Mouse (Mus musculus): Measurements from ENCODE around the gene Atxn7l3. TPM values are rescaled to one million over a fixed set of nuclear protein-coding genes. Genes with fewer than 3 reads are reported as not detected.

Gene Atxn7l3
- polyA plus RNA-seq, 1 experiment from 2014 or later, result 29.9 TPM

DNA sequence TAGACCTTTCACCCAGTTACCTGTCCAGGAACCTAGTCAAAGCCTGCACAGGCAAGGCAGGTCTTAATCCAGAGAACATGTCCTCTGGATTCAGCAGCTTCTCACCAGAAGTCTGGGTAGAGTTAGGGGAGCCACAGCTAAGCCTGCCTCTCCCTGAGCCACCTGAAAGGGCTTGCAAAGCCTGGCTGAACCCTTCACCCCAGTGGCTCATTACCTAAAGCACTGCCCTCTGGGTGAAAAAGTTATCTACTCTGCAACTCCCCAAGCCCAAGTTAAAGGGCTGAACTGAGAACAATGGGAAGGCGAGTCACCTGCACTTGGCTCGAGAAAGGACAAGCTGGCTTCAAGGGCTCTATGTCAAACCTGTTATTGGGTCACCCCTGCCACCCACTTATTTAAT lies 7.7 kb upstream of the Atxn7l3 start:
- H3K9me3 ChIP-seq, result no peaks in the 10 kb centered on the region
- no peak overlapping the region for H3K4me2 ChIP-seq
- no peak for ATAC-seq (ENCODE audit: low FRiP score)
- H3K4me3 ChIP-seq, result no peak overlapping the region
- H3K36me3 ChIP-seq, result peaks cover 26% of the 10 kb centered on the region
- no peak overlapping the region for H3K27ac ChIP-seq
- WGBS, result 39% methylated on average over 2 of the region's 2 CpGs
- H3K27me3 ChIP-seq, result no peaks in the 10 kb centered on the region
- peaks cover 6% of the 10 kb centered on the region for H3K4me1 ChIP-seq (replicated peaks)
- H3K9ac ChIP-seq, result no peak overlapping the region

DNA sequence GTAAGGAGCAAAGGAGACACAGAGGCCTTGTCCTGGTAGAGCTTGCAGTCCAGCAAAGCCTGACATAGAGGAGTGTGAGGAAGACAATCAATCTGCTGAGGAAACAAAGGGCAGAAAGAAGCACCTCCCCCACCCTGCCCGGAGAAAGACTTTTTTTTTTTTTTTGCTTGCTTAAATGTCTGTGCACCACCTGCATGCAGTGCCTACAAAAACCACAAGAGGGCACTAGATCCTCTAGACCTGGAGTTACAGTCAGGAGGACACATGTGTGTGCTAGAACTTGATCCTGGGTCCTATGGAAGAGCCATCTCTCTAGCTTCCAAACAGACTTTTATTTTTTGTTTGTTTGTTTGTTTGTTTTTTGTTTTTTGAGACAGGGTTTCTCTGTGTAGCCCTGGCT lies 3.4 kb upstream of the Atxn7l3 start:
- WGBS, result 6% methylated on average over 1 of the region's 1 CpGs
- Histone ChIP-seq H3K4me3 (no peak overlapping the region), H3K9ac (no peak overlapping the region), H3K36me3 (no peaks in the 10 kb centered on the region), H3K4me2 (no peak overlapping the region), H3K27ac (no peak overlapping the region), H3K27me3 (no peaks in the 10 kb centered on the region), H3K4me1 (replicated peaks) (peaks cover 16% of the 10 kb centered on the region), H3K9me3 (no peaks in the 10 kb centered on the region)
- no peak for ATAC-seq (ENCODE audit: low FRiP score)

DNA sequence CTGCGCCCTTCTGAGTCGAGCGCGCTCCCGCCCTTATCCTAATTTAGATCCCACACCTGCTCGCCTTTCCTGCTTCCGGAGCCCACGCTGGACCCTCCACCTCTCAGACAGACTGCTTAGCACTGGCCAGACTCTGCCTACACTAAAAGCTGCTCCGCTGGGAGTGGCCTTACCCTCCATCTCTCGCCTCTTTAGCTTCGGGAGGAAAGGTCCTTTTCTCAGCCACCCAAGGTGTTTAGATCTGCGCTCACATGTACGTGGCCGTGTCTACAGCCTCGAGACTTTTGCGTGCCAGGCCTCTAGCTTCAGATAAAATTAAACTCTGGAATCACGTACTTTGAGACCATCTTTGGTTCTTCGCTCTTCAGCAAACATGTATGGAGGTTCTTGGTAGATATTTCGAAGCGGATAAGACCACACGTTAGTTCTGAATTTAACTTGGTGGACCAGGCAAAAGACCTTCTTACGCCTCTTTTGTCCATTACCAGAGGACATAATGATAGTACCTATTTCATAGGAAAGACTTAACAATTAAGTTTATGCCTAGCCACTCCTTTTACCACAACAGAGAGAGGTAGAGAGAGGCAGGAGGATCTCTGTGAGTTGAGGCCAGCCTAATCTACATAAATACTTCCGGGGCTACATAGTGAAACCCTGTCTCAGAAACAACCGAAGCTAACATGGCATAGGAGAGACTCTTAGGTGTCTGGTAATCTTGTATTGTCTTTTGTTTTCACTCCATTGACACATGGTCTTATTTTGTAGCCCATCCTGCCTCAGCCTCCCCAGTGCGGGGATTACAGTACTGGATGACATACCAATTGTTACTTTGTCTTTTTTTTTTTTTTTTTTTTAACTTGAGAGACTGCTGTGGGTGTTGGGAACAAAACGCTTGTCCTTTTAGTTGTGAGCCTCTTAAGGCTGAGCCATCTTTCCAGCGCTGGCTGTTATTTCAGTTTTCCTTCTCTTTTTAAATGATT lies 1.4 kb upstream of the Atxn7l3 start:
- peak overlapping the region; percentile 98 for H3K27ac ChIP-seq
- peaks cover 29% of the 10 kb centered on the region for H3K4me1 ChIP-seq (replicated peaks)
- no peaks in the 10 kb centered on the region for H3K9me3 ChIP-seq
- H3K27me3 ChIP-seq, result no peaks in the 10 kb centered on the region
- H3K4me3 ChIP-seq, result peak overlapping the region; percentile 71
- H3K4me2 ChIP-seq, result peak overlapping the region; percentile 93
- peak; percentile 52 for ATAC-seq (ENCODE audit: low FRiP score)
- 28% methylated on average over 27 of the region's 27 CpGs for WGBS
- H3K9ac ChIP-seq, result peak overlapping the region; percentile 94
- H3K36me3 ChIP-seq, result peaks cover 15% of the 10 kb centered on the region

- Histone ChIP-seq H3K9ac (peak overlapping the region; percentile 94), H3K4me3 (peak overlapping the region; percentile 71), H3K4me2 (peak overlapping the region; percentile 93), H3K4me1 (replicated peaks) (peaks cover 29% of the 10 kb centered on the region), H3K9me3 (no peaks in the 10 kb centered on the region), H3K36me3 (peaks cover 36% of the 10 kb centered on the region), H3K27me3 (no peaks in the 10 kb centered on the region), H3K27ac (peak overlapping the region; percentile 98)
- under 1% methylated on average over 39 of the region's 73 CpGs for WGBS
- ATAC-seq (ENCODE audit: low FRiP score), result peak; percentile 33
Measured at GRCm38 (mm10) chr11:102295598-102296471, 596 bp downstream of the Atxn7l3 start.

GRCm38 (mm10) chr11:102294887-102295597 lies 1.4 kb downstream of the Atxn7l3 start:
- no peaks in the 10 kb centered on the region for H3K27me3 ChIP-seq
- H3K9me3 ChIP-seq, result no peaks in the 10 kb centered on the region
- ATAC-seq (ENCODE audit: low FRiP score), result 0 out of 2 replicates have a peak, but pooled peaks have one; percentile 1
- peak overlapping the region; percentile 98 for H3K27ac ChIP-seq
- peak overlapping the region; percentile 93 for H3K4me2 ChIP-seq
- peak overlapping the region; percentile 94 for H3K9ac ChIP-seq
- peak overlapping the region; percentile 71 for H3K4me3 ChIP-seq
- 69% methylated on average over 12 of the region's 12 CpGs for WGBS
- peaks cover 29% of the 10 kb centered on the region for H3K4me1 ChIP-seq (replicated peaks)
- H3K36me3 ChIP-seq, result peaks cover 44% of the 10 kb centered on the region

DNA sequence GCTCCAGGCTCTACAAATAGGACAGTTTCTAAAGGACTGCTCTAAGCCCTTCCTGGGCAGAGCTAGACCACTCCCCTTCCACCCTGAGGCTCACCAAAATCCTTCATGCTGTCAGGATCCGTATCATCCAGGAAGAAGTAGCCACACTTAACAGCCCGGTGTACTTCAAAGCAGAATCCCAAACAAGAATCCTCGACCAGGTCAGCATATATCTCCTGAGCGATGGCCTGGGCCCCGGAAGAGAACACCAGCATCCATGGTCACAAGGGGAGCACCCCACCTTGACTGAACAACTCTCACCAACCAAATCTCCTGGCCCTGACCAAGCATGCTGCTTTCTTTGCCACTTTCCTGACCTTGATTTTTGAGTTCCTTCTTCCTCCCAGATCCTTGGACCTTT lies 2.0 kb downstream of the Atxn7l3 start:
- no peak for ATAC-seq (ENCODE audit: low FRiP score)
- H3K4me2 ChIP-seq, result peak overlapping the region; percentile 93
- peak overlapping the region; percentile 94 for H3K9ac ChIP-seq
- H3K4me1 ChIP-seq (replicated peaks), result peaks cover 29% of the 10 kb centered on the region
- H3K9me3 ChIP-seq, result no peaks in the 10 kb centered on the region
- H3K36me3 ChIP-seq, result peaks cover 49% of the 10 kb centered on the region
- H3K27me3 ChIP-seq, result no peaks in the 10 kb centered on the region
- H3K27ac ChIP-seq, result peak overlapping the region; percentile 98; the same call in 1 of the 2 replicates
- peak overlapping the region; percentile 71 for H3K4me3 ChIP-seq
- WGBS, result 87% methylated on average over 5 of the region's 5 CpGs

GRCm38 (mm10) chr11:102293971-102294370 lies 2.5 kb downstream of the Atxn7l3 start:
- peak overlapping the region; percentile 94 for H3K9ac ChIP-seq
- H3K4me3 ChIP-seq, result no peak overlapping the region
- H3K36me3 ChIP-seq, result peaks cover 54% of the 10 kb centered on the region

GRCm38 (mm10) chr11:102291051-102291535 lies 5.3 kb downstream of the Atxn7l3 start:
- no peaks in the 10 kb centered on the region for H3K9me3 ChIP-seq
- H3K36me3 ChIP-seq, result peaks cover 73% of the 10 kb centered on the region
- no peak overlapping the region for H3K4me2 ChIP-seq
- no peak for ATAC-seq (ENCODE audit: low FRiP score)
- H3K4me1 ChIP-seq (replicated peaks), result peaks cover 45% of the 10 kb centered on the region
- peak overlapping the region; percentile 39; the same call in 1 of the 2 replicates for H3K9ac ChIP-seq
- H3K27ac ChIP-seq, result no peak overlapping the region; the same call in 1 of the 2 replicates
- H3K4me3 ChIP-seq, result no peak overlapping the region
- H3K27me3 ChIP-seq, result no peaks in the 10 kb centered on the region
- WGBS, result 83% methylated on average over 11 of the region's 11 CpGs

More at GRCm38 (mm10) chr11:102293971-102294370, 2.5 kb downstream of the Atxn7l3 start:
- Histone ChIP-seq H3K4me2 (peak overlapping the region; percentile 93; the same call in 1 of the 2 replicates), H3K27ac (no peak overlapping the region), H3K4me1 (replicated peaks) (peaks cover 33% of the 10 kb centered on the region), H3K9me3 (no peaks in the 10 kb centered on the region), H3K27me3 (no peaks in the 10 kb centered on the region)
- 94% methylated on average over 13 of the region's 13 CpGs for WGBS
- ATAC-seq (ENCODE audit: low FRiP score), result no peak

DNA sequence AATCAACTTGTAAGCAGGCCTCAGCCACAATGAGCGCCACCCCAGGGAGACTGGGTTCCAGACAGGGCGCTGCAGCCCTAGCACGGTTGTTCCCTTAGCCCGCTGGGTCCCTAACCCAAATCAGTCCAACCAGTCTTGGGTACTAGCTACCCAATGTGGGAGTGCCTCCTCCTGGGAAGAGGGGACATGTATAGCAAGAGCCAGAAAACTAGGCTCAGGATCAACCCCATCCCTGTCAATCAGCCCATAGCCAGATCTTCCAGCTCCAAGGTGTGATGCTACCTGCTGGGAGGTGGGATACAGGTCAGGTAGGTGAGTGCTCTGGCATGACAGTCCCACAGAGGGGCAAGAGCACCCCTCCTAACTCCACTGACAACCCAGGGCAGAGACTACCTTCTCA lies 6.3 kb downstream of the Atxn7l3 start:
- no peaks in the 10 kb centered on the region for H3K27me3 ChIP-seq
- H3K36me3 ChIP-seq, result peaks cover 73% of the 10 kb centered on the region
- H3K4me3 ChIP-seq, result no peak overlapping the region
- peak overlapping the region; percentile 39; the same call in 1 of the 2 replicates for H3K9ac ChIP-seq
- H3K9me3 ChIP-seq, result no peaks in the 10 kb centered on the region
- H3K4me2 ChIP-seq, result no peak overlapping the region
- 0 out of 2 replicates have a peak overlapping the region, but pooled peaks have one; percentile 5 for H3K27ac ChIP-seq
- ATAC-seq (ENCODE audit: low FRiP score), result no peak
- WGBS, result 70% methylated on average over 4 of the region's 4 CpGs
- peaks cover 49% of the 10 kb centered on the region for H3K4me1 ChIP-seq (replicated peaks)

DNA sequence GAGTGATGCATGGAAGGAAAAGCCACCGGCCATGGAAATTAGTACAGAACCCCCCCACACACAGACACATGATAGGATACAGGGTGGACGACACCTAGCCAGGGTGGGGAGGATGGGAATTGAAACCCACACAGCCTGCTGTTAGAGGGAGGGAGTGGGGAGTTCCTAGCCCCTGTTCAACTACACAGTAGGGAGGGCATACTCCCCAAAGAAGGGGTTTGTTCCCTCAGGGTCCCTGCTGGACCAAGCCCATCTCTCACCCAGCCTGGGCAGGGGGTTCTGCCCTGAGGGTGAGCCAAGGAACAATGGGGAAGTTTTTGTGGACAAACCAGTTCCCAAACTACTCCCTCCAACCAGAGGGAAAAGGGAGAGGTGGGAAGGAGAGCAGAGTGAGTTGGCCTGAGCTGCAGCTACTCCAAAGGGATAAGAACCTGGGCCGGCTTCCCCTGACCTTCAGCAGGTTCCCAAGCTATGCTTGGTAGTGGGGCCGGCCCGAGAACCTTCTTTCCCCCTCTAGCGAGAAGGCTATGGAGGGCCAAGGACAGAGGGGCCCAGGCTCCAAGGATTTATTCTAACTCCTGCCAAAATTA lies 6.8 kb downstream of the Atxn7l3 start:
- no peak for ATAC-seq (ENCODE audit: low FRiP score)
- no peaks in the 10 kb centered on the region for H3K27me3 ChIP-seq
- 0 out of 2 replicates have a peak overlapping the region, but pooled peaks have one; percentile 5 for H3K27ac ChIP-seq
- no peak overlapping the region for H3K4me3 ChIP-seq
- 58% methylated on average over 6 of the region's 6 CpGs for WGBS
- peaks cover 43% of the 10 kb centered on the region for H3K4me1 ChIP-seq (replicated peaks)
- no peak overlapping the region for H3K4me2 ChIP-seq
- H3K36me3 ChIP-seq, result peaks cover 73% of the 10 kb centered on the region
- no peak overlapping the region for H3K9ac ChIP-seq
- H3K9me3 ChIP-seq, result no peaks in the 10 kb centered on the region

DNA sequence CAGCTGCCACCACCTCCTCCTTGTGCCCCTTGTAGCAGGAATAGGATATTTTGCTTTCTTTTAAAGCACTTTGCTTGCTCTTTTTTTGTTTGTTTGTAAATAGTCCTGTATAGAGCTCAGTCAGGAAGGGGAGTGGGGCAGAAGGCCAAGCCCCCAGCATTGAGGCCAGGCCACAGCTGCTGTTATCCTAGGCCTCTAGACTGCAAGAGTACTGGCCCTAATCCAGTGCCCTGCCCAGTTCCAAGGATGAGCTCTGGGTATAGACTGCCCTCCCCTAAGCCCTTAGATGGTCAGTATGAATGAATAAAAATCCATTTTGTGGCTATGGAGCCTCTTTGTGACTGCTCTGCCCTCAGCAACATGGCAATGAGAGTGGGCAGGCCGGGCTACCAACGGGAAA lies 7.5 kb downstream of the Atxn7l3 start:
- H3K9me3 ChIP-seq, result no peaks in the 10 kb centered on the region
- peak overlapping the region; percentile 9; the same call in 1 of the 2 replicates for H3K9ac ChIP-seq
- H3K4me1 ChIP-seq (replicated peaks), result peaks cover 36% of the 10 kb centered on the region
- H3K27ac ChIP-seq, result peak overlapping the region; percentile 13; the same call in 1 of the 2 replicates
- WGBS, result 76% methylated on average over 2 of the region's 2 CpGs
- no peak overlapping the region for H3K4me2 ChIP-seq
- H3K36me3 ChIP-seq, result peaks cover 67% of the 10 kb centered on the region
- ATAC-seq (ENCODE audit: low FRiP score), result no peak
- no peaks in the 10 kb centered on the region for H3K27me3 ChIP-seq
- H3K4me3 ChIP-seq, result no peak overlapping the region

Data from hindbrain, embryonic 13.5 days (tissue).